Mouse (Mus musculus) liver, embryonic 12.5 days (tissue): ENCODE data around the gene Tmem132e. TPM values are rescaled to one million over a fixed set of nuclear protein-coding genes. Genes with fewer than 3 reads are reported as not detected.
A peak's percentile ranks its signal among the peaks of the same experiment; 100 is the strongest.

Experiments used
- ATAC-seq: fragments of 200-750 bp; cut with Nextera tagmentation; 2 replicates; pipeline ENCODE4 v1.8.0; 2017; ENCODE audit warnings: moderate number of reproducible peaks, mild to moderate bottlenecking, moderate library complexity
- H3K27ac ChIP-seq: fragments of 300-500 bp; sonication (generic); 2 replicates; pipeline ENCODE4 v1.5.1; 2016; ENCODE audit warnings: mild to moderate bottlenecking
- H3K27me3 ChIP-seq: fragments of 300-500 bp; sonication (generic); replicated peaks from 2 replicates; pipeline ENCODE4 v1.6.1; 2016; ENCODE audit warnings: mild to moderate bottlenecking, moderate library complexity
- H3K36me3 ChIP-seq: fragments of 300-500 bp; sonication (generic); 2 replicates; pipeline ENCODE4 v1.6.1; 2016; ENCODE audit warnings: mild to moderate bottlenecking, moderate library complexity
- H3K4me1 ChIP-seq: fragments of 300-500 bp; sonication (generic); 2 replicates; pipeline ENCODE4 v1.6.1; 2016
- H3K4me2 ChIP-seq: fragments of 300-500 bp; sonication (generic); 2 replicates; pipeline ENCODE4 v1.6.1; 2016; ENCODE audit warnings: mild to moderate bottlenecking, moderate library complexity
- H3K4me3 ChIP-seq: fragments of 300-500 bp; sonication (generic); 2 replicates; pipeline ENCODE4 v1.5.1; 2016; ENCODE audit warnings: mild to moderate bottlenecking, moderate library complexity
- H3K9ac ChIP-seq: fragments of 300-500 bp; sonication (generic); 2 replicates; pipeline ENCODE4 v1.6.1; 2016; ENCODE audit warnings: mild to moderate bottlenecking, moderate library complexity
- H3K9me3 ChIP-seq: fragments of 300-500 bp; sonication (generic); replicated peaks from 2 replicates; pipeline ENCODE4 v1.6.1; 2016; ENCODE audit warnings: mild to moderate bottlenecking, moderate library complexity
- WGBS: fragments of 180-500 bp; shearing (Covaris S2); methylation state at CpG from one replicate; pipeline ENCODE4 v1.1.7; 2016; ENCODE audit not compliant: insufficient replicate concordance; 5-methylcytosine and 5-hydroxymethylcytosine counted together
- polyA plus RNA-seq: library from polyadenylated mRNA; unstranded; fragments of >200 nt; fragmentation: Nextera tagmentation; extraction: Ambion mirVana; gene quantifications from 2 replicates; pipeline ENCODE4 v1.2.1, GENCODE M21; 2016

Tmem132e gene
- 0.26 and 0.52 TPM in 2 replicates for polyA plus RNA-seq

DNA sequence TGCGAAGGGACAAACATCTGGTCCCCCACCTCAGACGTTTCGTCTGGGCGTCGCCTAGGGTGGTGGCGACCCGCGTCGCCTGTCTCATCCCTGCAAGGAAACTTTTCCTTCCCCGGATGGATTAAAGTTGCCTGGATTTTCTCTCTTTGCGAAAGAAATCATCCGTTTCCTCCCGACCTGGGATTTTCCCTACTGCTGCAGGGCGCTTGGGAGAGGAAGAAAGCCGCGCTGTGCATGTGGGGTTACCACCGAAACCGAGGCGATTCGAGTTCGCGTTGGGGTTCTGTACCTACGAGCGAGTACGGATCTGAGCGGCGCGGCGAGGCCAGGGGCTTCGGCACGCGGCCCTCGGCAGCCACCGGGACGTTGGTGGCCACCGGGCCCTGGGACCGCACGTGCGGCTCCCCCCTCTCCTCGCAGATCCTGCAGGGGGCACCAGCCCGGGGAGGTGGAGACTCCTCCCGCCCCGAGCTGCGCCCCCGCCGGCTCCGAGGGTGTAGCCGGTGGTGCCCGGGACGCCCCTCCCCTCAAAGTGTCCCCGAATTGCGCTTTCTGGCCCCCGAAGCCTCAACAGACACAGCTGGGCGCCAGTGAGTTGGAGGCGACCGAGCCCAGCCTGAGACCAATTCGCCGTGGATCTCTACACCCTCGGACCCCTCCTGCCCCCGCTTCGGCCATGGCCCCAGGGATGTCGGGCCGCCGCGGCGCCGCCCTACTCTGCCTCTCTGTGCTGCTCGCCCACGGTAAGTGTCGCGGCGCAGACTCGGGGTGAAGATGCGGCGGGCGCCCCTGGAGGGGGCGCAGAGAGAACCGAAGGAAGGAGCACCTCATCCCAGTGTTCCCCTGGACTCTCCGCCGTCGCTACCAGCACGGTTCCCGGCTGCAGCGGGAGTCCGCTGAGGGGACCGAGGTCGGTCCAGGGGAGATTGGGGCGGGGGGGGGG, at the start of gene Tmem132e:
Gene Tmem132e (plus strand): TSS at position 530 of the 943 bp plus-strand sequence.
- H3K27me3 ChIP-seq = peaks cover 90% of the 10 kb centered on the region
- H3K36me3 ChIP-seq = no peaks in the 10 kb centered on the region
- no peak within 1 kb of the TSS for H3K27ac ChIP-seq
- peak within 1 kb of the TSS; percentile 62 for H3K4me2 ChIP-seq
- 0 out of 2 replicates have a peak, but pooled peaks cover 5% of the 10 kb centered on the region for H3K4me1 ChIP-seq
- no peaks in the 10 kb centered on the region for H3K9me3 ChIP-seq
- no peak for ATAC-seq
- WGBS = under 1% methylated on average over 88 of the region's 88 CpGs
- no peak within 1 kb of the TSS for H3K9ac ChIP-seq
- peak within 1 kb of the TSS; percentile 43 for H3K4me3 ChIP-seq

DNA sequence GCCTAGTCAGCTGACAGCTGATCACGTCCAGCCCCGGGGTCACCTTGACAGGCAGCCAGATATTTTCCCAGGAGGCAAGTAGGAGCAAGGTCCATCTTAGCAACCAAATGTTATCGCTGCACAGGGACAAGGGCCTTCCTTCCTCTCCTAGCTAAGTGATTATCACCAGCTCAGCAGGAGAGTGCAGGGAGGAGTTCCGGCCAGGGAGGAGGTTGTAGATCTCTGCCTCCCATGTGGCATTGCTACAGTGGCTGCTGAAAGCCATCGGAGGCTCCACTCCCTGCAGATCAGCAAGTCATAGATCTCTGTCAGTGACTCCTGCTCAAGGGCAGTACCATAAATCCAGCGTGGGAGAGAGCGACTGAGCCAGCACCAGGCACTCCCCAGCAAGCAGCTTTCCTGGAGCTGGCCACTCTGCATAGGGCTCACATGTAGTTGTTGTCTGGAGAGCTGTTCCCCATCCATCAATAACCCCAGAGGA, 48.7 kb upstream of the Tmem132e start:
- H3K4me2 ChIP-seq = no peak overlapping the region
- no peak overlapping the region for H3K9ac ChIP-seq
- 13% methylated on average over 7 of the region's 7 CpGs for WGBS
- H3K27me3 ChIP-seq = no peaks in the 10 kb centered on the region
- H3K9me3 ChIP-seq = no peaks in the 10 kb centered on the region
- H3K4me3 ChIP-seq = no peak overlapping the region
- ATAC-seq = 0 out of 2 replicates have a peak, but pooled peaks have one; percentile 21
- no peaks in the 10 kb centered on the region for H3K4me1 ChIP-seq
- H3K36me3 ChIP-seq = no peaks in the 10 kb centered on the region
- 0 out of 2 replicates have a peak overlapping the region, but pooled peaks have one; percentile 2 for H3K27ac ChIP-seq

DNA sequence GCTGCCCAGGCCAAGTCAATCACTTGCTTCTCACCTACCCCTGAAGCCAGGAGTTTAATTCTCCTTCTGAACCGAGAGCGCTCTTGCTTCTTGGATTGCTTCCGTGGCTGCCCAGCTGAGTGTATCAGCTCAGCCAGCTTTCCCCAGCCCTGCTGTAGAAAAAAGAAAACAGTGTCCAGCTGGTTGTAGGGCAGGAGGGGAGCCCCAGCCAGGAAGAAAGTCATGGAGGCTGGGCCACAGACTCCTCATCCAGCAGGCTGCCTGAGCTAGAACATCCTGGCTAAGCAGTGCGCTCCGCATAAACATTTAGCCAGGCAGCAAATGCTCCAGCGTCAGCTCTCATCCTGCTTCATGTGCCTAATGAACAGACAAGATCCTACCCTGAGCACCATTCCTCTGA, 48.3 kb upstream of the Tmem132e start:
- Histone ChIP-seq H3K9ac (no peak overlapping the region), H3K4me2 (no peak overlapping the region), H3K27me3 (no peaks in the 10 kb centered on the region), H3K27ac (0 out of 2 replicates have a peak overlapping the region, but pooled peaks have one; percentile 2), H3K9me3 (no peaks in the 10 kb centered on the region), H3K4me1 (no peaks in the 10 kb centered on the region), H3K4me3 (no peak overlapping the region), H3K36me3 (no peaks in the 10 kb centered on the region)
- WGBS = 13% methylated on average over 6 of the region's 6 CpGs
- no peak for ATAC-seq

DNA sequence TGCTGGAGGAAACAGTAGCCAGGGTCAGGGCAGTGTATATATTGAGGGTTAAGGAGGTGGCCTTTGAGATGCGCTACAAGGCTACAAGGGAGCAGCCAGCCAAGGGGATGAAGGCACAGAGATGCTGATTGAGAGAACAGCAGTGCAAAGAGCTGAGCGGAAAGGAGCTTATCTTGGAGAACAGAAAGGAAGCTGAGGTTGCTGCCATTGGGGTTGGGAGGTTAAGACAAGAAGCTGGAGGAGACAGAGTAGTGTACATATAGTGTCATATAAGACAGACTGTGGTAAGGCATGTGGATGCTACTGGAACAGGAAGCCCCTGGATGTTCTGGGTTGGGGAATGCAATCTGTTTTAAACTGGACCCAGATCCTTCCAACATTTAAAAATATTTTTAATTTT, 47.8 kb upstream of the Tmem132e start:
- 0 out of 2 replicates have a peak, but pooled peaks have one; percentile 40 for ATAC-seq
- H3K4me2 ChIP-seq = no peak overlapping the region
- H3K9me3 ChIP-seq = no peaks in the 10 kb centered on the region
- H3K9ac ChIP-seq = no peak overlapping the region
- no peak overlapping the region for H3K27ac ChIP-seq
- H3K4me1 ChIP-seq = no peaks in the 10 kb centered on the region
- 9% methylated on average over 2 of the region's 2 CpGs for WGBS
- H3K27me3 ChIP-seq = no peaks in the 10 kb centered on the region
- no peak overlapping the region for H3K4me3 ChIP-seq
- no peaks in the 10 kb centered on the region for H3K36me3 ChIP-seq

DNA sequence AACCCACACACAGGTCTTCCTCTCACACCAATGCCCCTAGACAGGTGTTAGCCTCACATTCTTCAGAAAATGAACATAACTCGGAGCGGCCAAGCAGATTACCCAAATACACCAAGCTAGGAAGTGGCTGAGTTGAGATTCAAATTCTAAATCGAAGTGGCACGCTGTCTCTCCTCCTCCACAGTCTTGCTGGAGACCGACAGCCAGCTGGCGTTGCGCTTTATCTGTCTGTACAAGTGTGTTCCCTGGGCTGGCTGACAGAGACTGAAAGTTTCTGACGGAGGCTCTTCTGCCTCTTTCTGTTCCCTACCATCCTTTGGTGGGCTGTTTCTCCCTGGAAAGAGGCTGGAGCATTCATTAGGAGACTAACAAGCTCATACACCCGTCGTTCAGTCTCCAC, 37.7 kb upstream of the Tmem132e start:
- H3K27ac ChIP-seq = no peak overlapping the region
- WGBS = 61% methylated on average over 10 of the region's 10 CpGs
- no peak overlapping the region for H3K9ac ChIP-seq
- no peak overlapping the region for H3K4me3 ChIP-seq
- H3K9me3 ChIP-seq = no peaks in the 10 kb centered on the region
- H3K4me2 ChIP-seq = no peak overlapping the region
- no peak for ATAC-seq
- no peaks in the 10 kb centered on the region for H3K36me3 ChIP-seq
- H3K27me3 ChIP-seq = no peaks in the 10 kb centered on the region
- no peaks in the 10 kb centered on the region for H3K4me1 ChIP-seq

DNA sequence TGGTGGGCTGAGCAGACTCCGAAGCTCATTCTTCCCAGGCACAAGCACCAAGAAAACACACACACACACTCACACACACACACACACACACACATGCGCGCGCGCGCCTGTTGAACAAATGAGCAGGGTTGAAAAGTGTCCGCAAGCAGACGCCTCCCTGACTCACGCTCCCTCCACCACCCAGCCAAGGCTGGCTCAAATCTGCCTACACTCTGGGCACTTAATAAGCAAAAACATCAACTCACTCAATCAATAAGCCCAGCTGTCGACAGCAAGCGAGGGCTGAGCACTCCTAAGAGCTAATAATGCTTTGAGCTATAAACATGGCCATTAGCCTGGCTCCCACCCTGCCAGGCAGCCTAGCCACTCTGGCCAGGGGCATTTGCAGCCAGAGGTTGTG, 18.5 kb upstream of the Tmem132e start:
- Histone ChIP-seq H3K4me3 (no peak overlapping the region), H3K4me1 (no peaks in the 10 kb centered on the region), H3K9me3 (no peaks in the 10 kb centered on the region), H3K4me2 (no peak overlapping the region), H3K9ac (no peak overlapping the region), H3K27ac (no peak overlapping the region), H3K36me3 (no peaks in the 10 kb centered on the region), H3K27me3 (no peaks in the 10 kb centered on the region)
- ATAC-seq = no peak
- 81% methylated on average over 11 of the region's 11 CpGs for WGBS

DNA sequence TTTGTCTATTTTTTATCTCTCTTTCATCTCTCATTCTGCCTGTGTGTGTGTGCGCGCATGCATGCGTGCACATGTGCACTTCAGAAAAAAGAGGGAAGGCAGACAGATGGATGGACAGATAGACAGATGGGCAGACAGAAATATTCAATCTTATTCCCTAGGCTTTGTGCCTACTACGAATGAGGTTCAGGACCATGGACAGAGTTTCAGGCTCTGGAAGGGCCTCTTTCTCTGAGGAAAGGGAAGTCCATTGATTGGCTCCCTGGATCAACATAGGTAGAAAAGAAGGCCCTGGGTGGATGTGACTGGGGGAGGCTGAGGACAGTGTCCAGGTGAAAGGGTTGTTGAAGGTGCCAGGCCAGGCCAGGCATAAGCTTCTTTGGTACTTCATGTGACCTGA, 17.1 kb upstream of the Tmem132e start:
- Histone ChIP-seq H3K27ac (no peak overlapping the region), H3K4me2 (no peak overlapping the region), H3K9me3 (no peaks in the 10 kb centered on the region), H3K36me3 (no peaks in the 10 kb centered on the region), H3K27me3 (no peaks in the 10 kb centered on the region), H3K9ac (no peak overlapping the region), H3K4me1 (no peaks in the 10 kb centered on the region), H3K4me3 (no peak overlapping the region)
- ATAC-seq = no peak
- WGBS = 60% methylated on average over 4 of the region's 4 CpGs

DNA sequence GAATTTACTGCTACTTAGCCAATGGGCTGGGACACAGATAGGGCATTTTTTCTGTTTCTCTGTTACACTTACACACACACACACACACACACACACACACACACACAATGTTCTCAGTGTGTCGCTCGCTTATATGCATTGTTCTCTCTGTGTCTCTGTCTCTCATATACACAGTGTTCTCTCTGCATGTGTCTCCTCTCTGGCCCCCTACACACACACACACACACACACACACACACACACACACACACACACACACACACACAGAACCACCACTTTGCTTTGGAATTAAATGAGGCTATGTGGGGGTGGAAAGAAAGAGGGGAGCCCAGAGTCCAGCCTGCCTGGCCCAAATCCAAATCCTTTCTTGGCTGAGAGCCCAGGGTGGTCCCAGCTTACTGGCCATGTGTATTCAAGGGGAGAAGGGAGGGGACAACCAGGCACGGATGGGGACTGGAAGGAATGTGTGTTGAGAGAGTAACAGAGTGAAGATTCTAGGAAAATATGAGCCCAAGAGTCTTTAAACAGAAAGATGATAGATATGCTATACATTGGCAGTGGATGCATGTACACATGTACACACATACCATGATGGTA, 8.0 kb upstream of the Tmem132e start:
- no peaks in the 10 kb centered on the region for H3K4me1 ChIP-seq
- H3K36me3 ChIP-seq = no peaks in the 10 kb centered on the region
- no peak overlapping the region for H3K27ac ChIP-seq
- H3K9ac ChIP-seq = no peak overlapping the region
- no peak overlapping the region for H3K4me3 ChIP-seq
- no peaks in the 10 kb centered on the region for H3K9me3 ChIP-seq
- ATAC-seq = no peak
- peaks cover 36% of the 10 kb centered on the region for H3K27me3 ChIP-seq
- H3K4me2 ChIP-seq = no peak overlapping the region
- 54% methylated on average over 3 of the region's 3 CpGs for WGBS

DNA sequence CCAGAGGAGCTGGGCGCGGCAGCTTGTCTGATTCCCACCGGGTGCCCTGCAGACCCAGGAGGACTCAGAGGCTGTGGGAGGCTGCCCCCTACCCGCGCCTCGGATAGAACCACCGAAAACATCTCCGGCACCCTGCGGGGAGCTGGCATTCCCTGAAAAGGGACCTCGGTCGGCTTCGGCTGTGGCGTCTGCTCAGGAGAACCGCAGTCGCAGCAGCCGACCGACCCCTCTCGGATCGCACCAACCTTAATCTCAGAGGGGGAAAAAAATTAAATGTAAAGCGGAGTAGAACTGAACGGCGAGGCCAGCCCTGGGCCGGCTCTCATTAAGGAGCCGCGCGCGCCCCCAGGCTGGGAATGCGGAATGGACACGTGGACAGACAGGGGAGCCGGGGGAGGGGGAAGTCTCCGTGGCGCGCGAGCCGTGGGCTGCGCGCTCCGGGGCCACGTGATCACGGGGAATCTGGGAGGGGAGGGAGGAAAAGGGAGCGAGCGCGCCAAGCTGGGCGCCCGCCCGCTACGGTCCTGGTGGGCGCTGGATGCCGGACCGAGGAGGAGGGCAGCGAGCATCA, 1.6 kb upstream of the Tmem132e start:
- Histone ChIP-seq H3K9ac (no peak overlapping the region), H3K4me2 (peak overlapping the region; percentile 62), H3K4me1 (0 out of 2 replicates have a peak, but pooled peaks cover 5% of the 10 kb centered on the region), H3K27ac (no peak overlapping the region), H3K4me3 (peak overlapping the region; percentile 43), H3K9me3 (no peaks in the 10 kb centered on the region), H3K27me3 (peaks cover 95% of the 10 kb centered on the region), H3K36me3 (no peaks in the 10 kb centered on the region)
- no peak for ATAC-seq
- 3% methylated on average over 51 of the region's 51 CpGs for WGBS

DNA sequence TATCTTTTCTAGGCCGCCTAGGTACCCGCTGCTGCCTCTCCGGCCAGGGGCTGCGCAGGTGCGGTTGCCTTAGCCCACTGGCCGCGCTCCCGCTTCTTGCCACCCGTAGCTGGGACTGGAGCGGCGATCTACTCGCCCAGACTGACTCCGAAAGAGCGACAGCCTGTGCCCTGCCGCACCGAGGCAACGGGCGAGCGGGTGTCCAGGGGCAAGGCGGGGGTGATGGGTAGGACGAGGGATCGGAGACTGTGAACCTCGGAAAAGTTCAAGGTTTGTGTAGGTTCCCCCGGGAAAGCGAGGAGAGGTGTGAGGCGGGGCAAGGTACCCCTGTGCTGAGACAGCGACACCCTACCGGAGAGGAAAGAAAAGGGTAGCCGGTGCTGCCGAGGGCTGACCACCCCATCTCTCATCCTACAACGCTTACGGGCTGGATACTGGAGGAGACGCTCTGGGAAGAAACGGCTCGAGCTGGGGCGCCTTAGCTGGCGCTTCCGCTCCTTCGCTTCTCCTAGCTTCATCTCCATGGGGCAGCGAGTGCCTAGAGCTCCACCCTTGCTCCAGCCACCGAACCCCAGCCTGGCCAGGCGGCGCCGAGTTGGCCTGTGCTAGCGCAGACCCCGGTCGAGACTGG, 874 bp upstream of the Tmem132e start:
- H3K9me3 ChIP-seq = no peaks in the 10 kb centered on the region
- no peak overlapping the region for H3K27ac ChIP-seq
- H3K36me3 ChIP-seq = no peaks in the 10 kb centered on the region
- 4% methylated on average over 47 of the region's 47 CpGs for WGBS
- peak overlapping the region; percentile 43 for H3K4me3 ChIP-seq
- 0 out of 2 replicates have a peak, but pooled peaks cover 5% of the 10 kb centered on the region for H3K4me1 ChIP-seq
- no peak for ATAC-seq
- no peak overlapping the region for H3K9ac ChIP-seq
- peaks cover 94% of the 10 kb centered on the region for H3K27me3 ChIP-seq
- H3K4me2 ChIP-seq = peak overlapping the region; percentile 62

DNA sequence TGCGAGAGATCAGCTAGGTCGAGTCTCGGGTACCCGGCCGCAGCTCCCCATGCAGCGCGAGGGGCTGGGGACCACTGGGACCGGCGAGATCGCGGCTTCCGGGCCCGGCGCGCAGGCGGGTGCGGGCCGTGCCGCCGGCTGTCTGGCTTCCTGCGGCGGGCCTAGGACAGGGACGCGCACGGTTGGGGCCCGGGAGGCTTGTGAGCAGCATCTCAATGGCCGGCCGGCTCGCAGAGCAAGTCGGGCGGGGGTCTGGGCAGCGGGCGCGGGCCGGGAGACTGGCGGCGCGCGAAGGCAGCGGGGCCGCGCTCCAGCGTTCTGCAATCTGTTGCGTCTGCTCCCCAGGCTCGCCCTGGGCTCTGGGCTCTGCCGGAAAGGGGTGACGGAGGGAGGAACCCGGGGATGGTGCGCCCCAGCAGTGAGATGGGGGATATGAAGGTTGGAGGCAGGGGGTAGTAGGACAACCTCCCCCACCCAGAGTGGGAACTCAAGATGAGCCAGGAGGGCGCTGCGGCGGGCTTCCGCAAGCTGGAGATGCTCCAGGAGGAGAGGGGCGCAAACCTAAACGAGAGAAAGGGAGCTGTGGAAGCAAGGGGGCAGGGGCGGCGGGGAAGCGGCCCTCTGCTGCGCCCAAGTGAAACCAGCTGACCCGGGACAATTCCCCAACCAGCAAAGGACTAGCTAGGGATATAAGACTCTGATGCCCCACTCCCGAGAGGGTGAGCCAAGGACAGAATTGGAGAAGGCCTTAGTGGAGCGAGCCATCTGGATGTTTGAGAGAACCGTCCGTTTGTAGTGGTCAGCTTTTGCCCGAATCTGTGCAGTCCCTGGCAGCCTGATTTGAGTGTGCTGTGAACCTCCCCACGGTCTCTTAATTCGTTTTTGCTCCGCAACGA, 944 bp downstream of the Tmem132e start:
- Histone ChIP-seq H3K9ac (no peak overlapping the region), H3K4me3 (peak overlapping the region; percentile 43), H3K27ac (no peak overlapping the region), H3K36me3 (no peaks in the 10 kb centered on the region), H3K4me2 (peak overlapping the region; percentile 62), H3K9me3 (no peaks in the 10 kb centered on the region), H3K27me3 (peaks cover 87% of the 10 kb centered on the region), H3K4me1 (0 out of 2 replicates have a peak, but pooled peaks cover 5% of the 10 kb centered on the region)
- no peak for ATAC-seq
- 3% methylated on average over 66 of the region's 69 CpGs for WGBS
